Mouse (Mus musculus) heart, postnatal 0 days (tissue): ENCODE measurements around the gene Bcar3.

ENCODE experiments used
- CTCF ChIP-seq: IDR thresholded peaks from 2 replicates; pipeline ENCODE4 v1.5.1; 2016; ENCODE audit warnings: antibody characterized with exemption, control low read depth, low read depth
- EP300 ChIP-seq: IDR thresholded peaks from 2 replicates; pipeline ENCODE4 v1.6.1; 2016; ENCODE audit warnings: antibody characterized with exemption, low read depth

DNA sequence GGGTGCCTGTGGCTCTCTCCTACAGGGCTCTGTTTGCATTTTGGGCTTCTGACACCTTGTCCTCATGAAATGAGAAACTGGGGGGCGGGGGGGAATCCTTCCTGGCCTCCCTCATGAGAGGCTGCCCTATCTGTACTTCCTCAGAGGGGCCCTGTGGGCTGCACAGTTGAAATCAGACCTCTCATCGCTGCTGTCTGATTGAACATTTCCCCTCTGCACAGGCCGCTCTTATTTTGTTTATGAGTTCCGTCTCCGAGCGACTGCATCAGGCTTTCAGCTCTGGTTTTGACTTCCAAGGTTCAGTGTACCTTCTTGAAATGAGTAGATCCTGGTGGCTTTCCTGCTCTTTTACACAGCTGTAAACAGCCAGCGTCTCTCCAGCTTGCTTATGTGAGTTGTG is 40.4 kb downstream of the Bcar3 start:
- TF ChIP-seq CTCF, result no peak
- no peak for TF ChIP-seq EP300
